Mouse (Mus musculus) left cerebral cortex, adult 11 months (tissue): Measurements from ENCODE around the gene Hcst.

Source experiments
- DNase-seq: peaks from one replicate; pipeline ENCODE4 v3.0.0; 2022; ENCODE audit warnings: low spot score

Gene Hcst

DNA sequence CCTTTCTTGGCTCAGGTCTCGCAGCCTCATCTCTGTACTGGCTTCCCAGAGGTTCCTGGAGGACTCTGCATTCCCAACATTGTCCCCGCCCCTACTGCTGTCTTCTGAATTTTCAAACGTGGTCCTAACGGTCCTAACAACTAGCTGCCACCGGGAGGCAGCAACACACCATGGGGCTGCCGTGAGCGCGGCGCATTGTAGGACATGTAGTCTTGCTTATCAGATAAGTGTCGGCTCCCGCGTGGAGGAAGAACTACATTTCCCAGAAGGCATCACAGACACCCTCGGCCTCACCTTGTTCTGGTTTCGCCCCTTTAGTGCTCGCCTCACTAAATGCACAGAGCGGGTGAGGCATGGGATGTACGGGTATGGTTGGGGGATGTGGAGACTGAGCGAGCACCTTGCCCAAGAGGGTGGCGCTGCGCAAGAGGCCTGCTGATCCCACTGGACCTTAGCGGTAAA is 46.1 kb downstream of the Hcst start:
- peak; percentile 96 for DNase-seq
